Mouse (Mus musculus): ENCODE measurements around the gene Ank3. TPM values are rescaled to one million over a fixed set of nuclear protein-coding genes. Genes with fewer than 3 reads are reported as not detected.

The Ank3 gene
- total RNA-seq, 2 experiments from 2014 or later: 58.0 to 76.6 TPM

DNA sequence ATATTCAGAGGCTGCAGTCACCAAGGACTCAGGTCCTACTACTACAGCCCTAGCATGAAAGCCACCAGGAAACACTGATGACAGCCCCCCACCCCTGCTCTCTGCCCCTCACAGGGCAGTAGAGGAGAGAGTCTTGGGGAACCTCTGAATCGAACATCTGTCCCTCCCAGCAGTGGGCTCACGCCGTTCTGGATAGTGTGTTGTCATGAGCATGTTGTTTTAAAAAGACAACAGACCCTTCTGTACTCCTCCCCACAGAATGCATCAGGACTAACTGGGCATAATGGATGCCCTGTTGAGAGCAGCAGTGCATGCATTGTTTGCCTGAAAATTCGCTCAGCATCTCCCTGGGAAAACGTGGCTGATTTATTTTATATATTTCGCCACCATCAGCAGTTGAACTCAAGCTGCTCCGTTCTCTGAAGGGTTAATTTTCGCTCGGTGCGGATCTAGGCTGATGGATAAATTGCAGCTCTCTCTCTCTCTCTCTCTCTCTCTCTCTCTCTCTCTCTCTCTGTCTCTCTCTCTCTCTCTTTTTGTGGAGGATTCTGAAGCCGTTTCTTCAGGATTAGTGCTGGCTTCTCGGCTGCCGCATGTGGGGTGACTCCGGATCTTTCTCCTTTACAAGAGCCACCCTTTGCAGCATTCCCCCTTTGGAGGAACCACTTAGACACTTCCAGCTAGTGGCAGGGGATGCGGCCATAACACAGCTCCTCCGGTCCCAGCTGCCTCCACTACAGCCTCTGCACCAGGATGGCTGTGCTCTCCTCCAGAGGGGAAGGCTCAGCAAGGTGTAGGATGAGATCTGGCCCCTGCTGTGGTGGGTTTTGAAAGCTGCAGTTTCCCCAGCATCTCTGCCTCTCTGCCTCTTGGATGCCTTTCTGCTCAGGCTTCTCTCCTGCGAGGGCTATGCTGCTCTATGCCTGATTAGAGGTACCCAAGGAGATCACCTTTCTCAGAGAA is 307.5 kb downstream of the Ank3 start:
- intact Hi-C loops (cut with DNase I): no loop called here
- no peak for DNase-seq

GRCm38 (mm10) chr10:69706851-69707788 is 308.5 kb downstream of the Ank3 start:
- DNase-seq: peak in 1 of 2 experiments; percentile 21
- intact Hi-C loops (cut with DNase I): no loop called here

GRCm38 (mm10) chr10:69707844-69708550 is 309.4 kb downstream of the Ank3 start:
- no peak for DNase-seq
- intact Hi-C loops (cut with DNase I): no loop called here

- intact Hi-C loops (cut with DNase I): no loop called here
- DNase-seq: peak in 1 of 2 experiments; percentile 37
Observed at GRCm38 (mm10) chr10:69709631-69710030, 311.1 kb downstream of the Ank3 start.

GRCm38 (mm10) chr10:69710802-69711201 is 312.2 kb downstream of the Ank3 start:
- no peak for DNase-seq
- intact Hi-C loops (cut with DNase I): no loop called here

DNA sequence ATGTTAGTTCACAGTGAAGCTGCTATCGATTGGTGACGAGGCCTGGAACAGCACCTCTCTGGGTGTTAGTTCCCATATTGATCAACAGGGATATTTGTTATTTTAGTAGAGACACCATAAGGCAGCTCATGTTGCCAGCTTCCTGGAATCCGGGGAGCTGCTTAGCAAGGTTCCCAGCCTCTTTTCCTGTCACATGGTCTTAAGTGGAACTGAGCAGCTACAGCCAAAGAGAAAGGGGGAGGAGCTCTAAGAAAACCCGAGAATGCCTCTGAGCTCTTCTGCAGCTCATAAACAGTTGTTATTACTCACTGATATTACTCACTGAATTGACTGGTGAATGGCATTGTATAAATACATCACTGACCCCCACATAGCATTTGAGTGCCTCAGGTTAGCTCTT is 318.3 kb downstream of the Ank3 start:
- DNase-seq: no peak
- intact Hi-C loops (cut with DNase I): no loop called here

- no peak for DNase-seq
- intact Hi-C loops (cut with DNase I): no loop called here
Observed at GRCm38 (mm10) chr10:69719421-69719820, 320.8 kb downstream of the Ank3 start.

GRCm38 (mm10) chr10:69719901-69720415 is 321.4 kb downstream of the Ank3 start:
- intact Hi-C loops (cut with DNase I): no loop called here
- no peak for DNase-seq

DNA sequence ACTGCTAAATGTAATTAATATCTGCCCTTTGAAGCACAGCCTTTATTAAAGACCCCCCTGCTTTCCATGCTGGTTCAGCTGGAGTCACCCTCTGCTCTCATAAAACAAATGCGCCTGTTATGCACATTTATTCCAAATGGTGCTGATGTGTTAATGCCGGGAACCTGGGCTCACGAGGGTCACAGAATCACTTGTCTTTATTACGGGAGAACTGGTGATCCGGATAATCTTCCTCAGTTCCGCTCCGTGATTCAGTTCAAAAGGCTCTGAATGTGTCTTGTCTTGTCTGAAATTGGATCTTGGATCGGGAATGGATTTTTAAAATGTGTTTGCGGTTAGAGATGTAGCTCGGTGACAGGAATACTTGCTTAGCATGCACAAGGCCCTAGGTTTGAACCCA is 321.9 kb downstream of the Ank3 start:
- no peak for DNase-seq
- intact Hi-C loops (cut with DNase I): no loop called here

DNA sequence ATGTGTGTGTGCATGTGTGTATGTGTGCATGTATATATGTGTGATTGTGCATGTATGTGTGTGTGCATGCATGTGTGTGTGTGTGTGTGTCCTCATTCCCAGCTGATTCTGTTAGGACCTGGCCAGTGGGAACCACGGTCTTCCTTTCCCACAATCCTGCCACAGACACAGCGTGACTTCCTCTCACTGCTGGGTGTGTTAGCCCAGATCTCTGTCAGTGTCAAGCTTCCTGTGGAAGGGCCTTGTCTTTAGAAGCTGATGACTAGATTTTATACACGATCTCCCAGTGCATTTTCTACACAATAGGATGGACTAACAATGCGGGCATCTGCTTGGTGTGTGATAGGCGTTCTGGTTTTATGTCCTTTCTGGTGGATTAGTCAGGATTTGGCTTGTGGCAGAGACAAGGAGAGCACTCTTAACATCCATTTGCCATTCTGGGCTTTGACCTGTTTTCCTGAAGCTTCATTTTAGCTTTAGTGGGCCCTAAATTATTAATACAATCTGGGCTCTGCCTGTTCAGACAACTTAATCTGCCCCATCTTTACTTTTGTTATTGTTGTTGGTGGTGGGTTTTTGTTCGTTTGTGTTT is 322.4 kb downstream of the Ank3 start:
- intact Hi-C loops (cut with DNase I): no loop called here
- no peak for DNase-seq

DNA sequence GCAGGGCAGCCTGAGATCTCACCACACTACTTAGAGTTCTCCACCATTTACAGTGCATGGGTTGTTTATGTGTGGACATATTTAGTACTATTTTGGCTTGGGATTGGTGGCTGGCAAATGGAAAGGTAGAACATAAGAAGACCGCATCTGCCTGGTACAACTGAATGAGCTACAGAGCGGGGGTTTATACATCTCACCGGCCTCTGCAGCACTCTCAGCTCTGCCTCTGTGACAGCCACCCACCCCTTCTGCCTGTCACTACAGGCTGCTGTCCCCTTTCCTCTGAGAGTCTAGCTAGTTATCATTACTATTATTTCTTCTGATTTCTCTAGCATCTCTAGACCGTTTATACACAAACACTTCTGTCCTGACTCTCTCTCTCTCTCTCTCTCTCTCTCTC is 325.6 kb downstream of the Ank3 start:
- intact Hi-C loops (cut with DNase I): no loop called here
- no peak for DNase-seq

GRCm38 (mm10) chr10:69725078-69725477 is 326.5 kb downstream of the Ank3 start:
- no peak for DNase-seq
- intact Hi-C loops (cut with DNase I): no loop called here

- intact Hi-C loops (cut with DNase I): no loop called here
- no peak for DNase-seq
Observed at GRCm38 (mm10) chr10:69726265-69726664, 327.7 kb downstream of the Ank3 start.

DNA sequence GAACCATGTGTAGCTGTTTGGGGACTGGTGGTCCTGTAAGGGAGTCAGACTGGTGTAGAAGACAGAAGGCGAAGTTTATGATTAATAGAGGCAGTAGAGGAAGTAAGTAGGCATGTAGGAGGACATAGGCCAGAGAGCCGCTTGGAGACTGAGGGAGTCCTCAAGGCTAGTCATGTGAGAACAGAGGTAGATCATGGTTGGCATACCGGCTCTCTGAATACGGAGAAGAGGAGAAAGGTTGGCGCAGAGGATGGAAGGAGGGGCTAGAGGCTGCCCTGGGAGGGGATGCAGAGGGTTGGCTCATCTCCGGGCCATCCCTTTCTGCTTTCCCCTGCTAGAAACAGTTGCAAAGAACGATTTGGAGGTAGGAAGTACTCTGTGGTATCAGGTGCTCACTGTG is 328.2 kb downstream of the Ank3 start:
- intact Hi-C loops (cut with DNase I): no loop called here
- no peak for DNase-seq

GRCm38 (mm10) chr10:69728876-69729275 is 330.3 kb downstream of the Ank3 start:
- intact Hi-C loops (cut with DNase I): no loop called here
- DNase-seq: no peak

GRCm38 (mm10) chr10:69730351-69730871 is 331.8 kb downstream of the Ank3 start:
- intact Hi-C loops (cut with DNase I): loop anchor here (10.0 kb wide), 1 partner anchor 114 kb away; no protein-coding TSS in a partner anchor
- DNase-seq: no peak

DNA sequence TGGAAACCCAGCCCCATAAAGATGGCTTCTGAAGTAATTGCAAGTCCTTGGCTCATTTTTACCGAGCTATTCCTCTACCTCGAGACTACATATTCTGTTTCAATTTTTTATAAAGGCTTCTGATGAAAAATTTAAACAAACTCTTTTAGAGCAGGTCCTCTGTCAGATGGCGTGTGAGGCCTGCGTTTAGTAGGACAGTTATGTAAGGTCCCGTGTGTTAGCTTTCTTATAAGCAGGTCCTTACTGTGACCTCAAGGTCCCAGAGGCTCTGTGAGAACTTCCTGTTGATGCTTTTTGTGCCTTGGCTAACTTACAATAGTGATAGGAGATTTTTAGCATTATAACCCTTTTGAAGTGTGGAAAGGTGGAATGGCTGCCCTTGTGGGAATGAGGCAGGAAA is 332.8 kb downstream of the Ank3 start:
- no peak for DNase-seq
- intact Hi-C loops (cut with DNase I): loop anchor here (10.0 kb wide), 1 partner anchor 113 kb away; no protein-coding TSS in a partner anchor

GRCm38 (mm10) chr10:69731863-69732262 is 333.3 kb downstream of the Ank3 start:
- DNase-seq: no peak
- intact Hi-C loops (cut with DNase I): loop anchor here (10.0 kb wide), 1 partner anchor 113 kb away; no protein-coding TSS in a partner anchor

DNA sequence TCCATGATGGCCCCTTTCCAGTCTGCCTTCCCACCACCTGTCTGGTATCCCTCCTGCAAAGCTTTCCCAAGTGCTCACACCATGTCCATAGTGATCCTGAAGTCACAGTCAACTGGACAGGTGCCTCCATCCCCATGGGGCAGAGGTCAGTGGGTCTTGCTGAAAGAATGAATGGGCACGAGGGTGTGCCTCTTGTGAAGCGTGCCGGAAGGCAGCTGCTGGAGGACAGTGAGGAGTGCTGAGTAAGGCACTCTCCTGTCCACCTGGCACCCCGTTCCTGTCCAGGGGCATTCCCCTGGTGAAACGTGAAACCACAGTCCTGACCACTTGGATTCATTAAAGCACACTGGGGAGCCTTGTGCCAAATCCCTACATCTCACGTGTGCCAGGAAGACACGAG is 337.7 kb downstream of the Ank3 start:
- intact Hi-C loops (cut with DNase I): loop anchor here (10.0 kb wide), 1 partner anchor 109 kb away; no protein-coding TSS in a partner anchor
- DNase-seq: no peak
